Mouse (Mus musculus): ENCODE results near the gene Pbx4. TPM values are rescaled to one million over a fixed set of nuclear protein-coding genes. Genes with fewer than 3 reads are reported as not detected.
A peak's percentile ranks its signal among the peaks of the same experiment; 100 is the strongest.

Gene Pbx4
- 7.5 and 10.0 TPM in 2 replicates for polyA plus RNA-seq (2016; fragmentation: Nextera tagmentation; extraction: Ambion mirVana)

- ATAC-seq (ENCODE audit: insufficient number of reproducible peaks, insufficient read depth, low FRiP score, low TSS enrichment, low read depth): peak; percentile 98
- H3K36me3 ChIP-seq: peaks cover 30% of the 10 kb centered on the region
- H3K27me3 ChIP-seq: no peaks in the 10 kb centered on the region
- 0% methylated on average over 38 of the region's 38 CpGs for WGBS
- H3K4me1 ChIP-seq (replicated peaks): peaks cover 10% of the 10 kb centered on the region; the same call in 1 of the 2 replicates
- peak within 1 kb of the TSS; percentile 54 for H3K4me3 ChIP-seq (replicated peaks)
- H3K9me3 ChIP-seq: no peaks in the 10 kb centered on the region
- peak within 1 kb of the TSS; percentile 83 for H3K4me2 ChIP-seq
- peak within 1 kb of the TSS; percentile 64; the same call in 1 of the 2 replicates for H3K27ac ChIP-seq
- peak within 1 kb of the TSS; percentile 65 for H3K9ac ChIP-seq (replicated peaks)
These were observed at the start of gene Pbx4 for GRCm38 (mm10) chr8:69832298-69832853. Pbx4 (plus strand) TSS chr8:69832491.

- ATAC-seq (ENCODE audit: insufficient number of reproducible peaks, insufficient read depth, low FRiP score, low TSS enrichment, low read depth): no peak
- WGBS: 87% methylated on average over 5 of the region's 5 CpGs
- Histone ChIP-seq H3K4me2 (no peak overlapping the region), H3K4me1 (replicated peaks) (peaks cover 17% of the 10 kb centered on the region), H3K9ac (replicated peaks) (no peak overlapping the region), H3K27ac (no peak overlapping the region), H3K27me3 (no peaks in the 10 kb centered on the region), H3K36me3 (peaks cover 11% of the 10 kb centered on the region), H3K9me3 (no peaks in the 10 kb centered on the region), H3K4me3 (replicated peaks) (no peak overlapping the region)
These were observed 43.2 kb upstream of the Pbx4 start for GRCm38 (mm10) chr8:69789105-69789504.

- H3K9ac ChIP-seq (replicated peaks): no peak overlapping the region
- peaks cover 16% of the 10 kb centered on the region for H3K36me3 ChIP-seq
- H3K27me3 ChIP-seq: no peaks in the 10 kb centered on the region
- H3K4me2 ChIP-seq: peak overlapping the region; percentile 73
- no peak overlapping the region for H3K27ac ChIP-seq
- H3K4me3 ChIP-seq (replicated peaks): no peak overlapping the region
- 67% methylated on average over 5 of the region's 5 CpGs for WGBS
- H3K4me1 ChIP-seq (replicated peaks): peaks cover 17% of the 10 kb centered on the region
- ATAC-seq (ENCODE audit: insufficient number of reproducible peaks, insufficient read depth, low FRiP score, low TSS enrichment, low read depth): no peak
- no peaks in the 10 kb centered on the region for H3K9me3 ChIP-seq
These were observed 42.6 kb upstream of the Pbx4 start for GRCm38 (mm10) chr8:69789731-69790130.

- H3K4me1 ChIP-seq (replicated peaks): peaks cover 17% of the 10 kb centered on the region
- WGBS: 33% methylated on average over 11 of the region's 11 CpGs
- H3K27ac ChIP-seq: peak overlapping the region; percentile 93; the same call in 1 of the 2 replicates
- H3K27me3 ChIP-seq: no peaks in the 10 kb centered on the region
- ATAC-seq (ENCODE audit: insufficient number of reproducible peaks, insufficient read depth, low FRiP score, low TSS enrichment, low read depth): peak; percentile 30; the same call in 1 of the 2 replicates
- no peaks in the 10 kb centered on the region for H3K9me3 ChIP-seq
- H3K4me3 ChIP-seq (replicated peaks): peak overlapping the region; percentile 98
- H3K36me3 ChIP-seq: peaks cover 23% of the 10 kb centered on the region
- peak overlapping the region; percentile 73 for H3K4me2 ChIP-seq
- H3K9ac ChIP-seq (replicated peaks): peak overlapping the region; percentile 93
These were observed 41.9 kb upstream of the Pbx4 start for GRCm38 (mm10) chr8:69790364-69790763.

DNA sequence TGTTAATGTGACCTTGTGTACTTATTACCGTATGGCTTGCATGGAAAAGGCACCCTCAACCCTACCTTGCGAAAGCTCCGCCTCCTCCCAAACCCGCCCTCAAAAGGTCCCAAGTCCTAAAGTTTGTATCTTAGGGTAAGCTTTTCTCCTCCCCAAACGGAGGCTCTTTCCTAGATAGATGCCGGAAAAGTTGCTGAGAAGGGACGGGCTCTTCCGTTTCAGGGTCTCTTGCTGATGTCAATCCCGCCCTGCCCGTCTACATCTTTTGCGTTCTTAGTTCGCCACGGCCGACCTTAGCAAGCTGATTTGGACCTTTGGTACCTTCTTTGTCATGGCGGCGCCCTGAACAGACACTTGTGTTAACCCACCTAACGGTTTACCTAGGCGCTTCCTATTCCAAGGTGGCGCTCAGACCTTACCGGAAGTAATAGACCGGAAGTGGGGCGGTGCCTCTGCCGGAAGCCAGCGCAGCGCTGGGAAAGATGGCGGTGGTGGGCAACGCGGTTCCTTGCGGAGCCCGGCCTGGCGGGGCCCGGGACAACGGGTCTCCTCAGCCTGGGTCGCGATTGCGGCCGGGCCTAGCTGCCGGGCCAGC, 41.4 kb upstream of the Pbx4 start, which contains the start of the genes Atp13a1 and Zfp866:
Gene Atp13a1 (plus strand): TSS at position 391 of the 595 bp plus-strand sequence.
Gene Zfp866 (minus strand): TSS at position 406 of the 595 bp plus-strand sequence.
- peak within 1 kb of the TSS; percentile 93 for H3K27ac ChIP-seq
- peak within 1 kb of the TSS; percentile 98 for H3K4me3 ChIP-seq (replicated peaks)
- no peaks in the 10 kb centered on the region for H3K27me3 ChIP-seq
- under 1% methylated on average over 38 of the region's 38 CpGs for WGBS
- ATAC-seq (ENCODE audit: insufficient number of reproducible peaks, insufficient read depth, low FRiP score, low TSS enrichment, low read depth): peak; percentile 87
- H3K9me3 ChIP-seq: no peaks in the 10 kb centered on the region
- peaks cover 17% of the 10 kb centered on the region for H3K4me1 ChIP-seq (replicated peaks)
- H3K9ac ChIP-seq (replicated peaks): peak within 1 kb of the TSS; percentile 93
- peak within 1 kb of the TSS; percentile 73 for H3K4me2 ChIP-seq
- H3K36me3 ChIP-seq: peaks cover 28% of the 10 kb centered on the region

- peak overlapping the region; percentile 93 for H3K9ac ChIP-seq (replicated peaks)
These were observed 40.7 kb upstream of the Pbx4 start for GRCm38 (mm10) chr8:69791415-69792068.

DNA sequence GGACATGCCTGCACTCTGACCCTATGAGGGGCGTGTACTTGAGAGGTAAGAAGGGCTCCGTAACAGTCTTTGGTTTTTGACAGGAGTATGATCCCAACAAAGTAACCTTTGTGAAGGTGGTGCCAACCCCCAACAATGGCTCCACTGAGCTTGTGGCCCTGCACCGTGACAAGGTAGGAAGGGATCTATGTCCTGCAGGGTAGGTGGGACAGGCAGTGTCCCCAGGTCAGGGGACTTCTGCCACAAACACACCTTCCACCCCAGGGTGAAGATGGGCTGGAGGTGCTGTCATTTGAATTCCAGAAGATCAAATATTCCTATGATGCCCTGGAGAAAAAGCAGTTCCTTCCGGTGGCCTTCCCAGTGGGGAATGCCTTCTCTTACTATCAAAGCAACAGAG, 38.6 kb upstream of the Pbx4 start:
- no peak for ATAC-seq (ENCODE audit: insufficient number of reproducible peaks, insufficient read depth, low FRiP score, low TSS enrichment, low read depth)
- WGBS: 93% methylated on average over 4 of the region's 4 CpGs

More at GRCm38 (mm10) chr8:69791415-69792068, 40.7 kb upstream of the Pbx4 start:
- peak overlapping the region; percentile 93 for H3K27ac ChIP-seq
- no peaks in the 10 kb centered on the region for H3K27me3 ChIP-seq
- peaks cover 34% of the 10 kb centered on the region for H3K36me3 ChIP-seq
- WGBS: under 1% methylated on average over 48 of the region's 48 CpGs
- peak overlapping the region; percentile 73 for H3K4me2 ChIP-seq
- ATAC-seq (ENCODE audit: insufficient number of reproducible peaks, insufficient read depth, low FRiP score, low TSS enrichment, low read depth): peak; percentile 68
- H3K9me3 ChIP-seq: no peaks in the 10 kb centered on the region
- H3K4me1 ChIP-seq (replicated peaks): peaks cover 17% of the 10 kb centered on the region
- peak overlapping the region; percentile 98 for H3K4me3 ChIP-seq (replicated peaks)

GRCm38 (mm10) chr8:69794096-69794495, 38.2 kb upstream of the Pbx4 start:
- Histone ChIP-seq H3K27ac (no peak overlapping the region), H3K36me3 (peaks cover 60% of the 10 kb centered on the region), H3K27me3 (no peaks in the 10 kb centered on the region), H3K4me3 (replicated peaks) (no peak overlapping the region), H3K9me3 (no peaks in the 10 kb centered on the region), H3K9ac (replicated peaks) (no peak overlapping the region), H3K4me1 (replicated peaks) (peaks cover 17% of the 10 kb centered on the region), H3K4me2 (no peak overlapping the region)
- 94% methylated on average over 3 of the region's 3 CpGs for WGBS
- no peak for ATAC-seq (ENCODE audit: insufficient number of reproducible peaks, insufficient read depth, low FRiP score, low TSS enrichment, low read depth)

More for the DNA sequence above, 38.6 kb upstream of the Pbx4 start:
- Histone ChIP-seq H3K4me2 (no peak overlapping the region), H3K4me1 (replicated peaks) (peaks cover 17% of the 10 kb centered on the region), H3K4me3 (replicated peaks) (no peak overlapping the region), H3K36me3 (peaks cover 56% of the 10 kb centered on the region), H3K9ac (replicated peaks) (no peak overlapping the region; the same call in 1 of the 2 replicates), H3K27ac (no peak overlapping the region), H3K27me3 (no peaks in the 10 kb centered on the region), H3K9me3 (no peaks in the 10 kb centered on the region)

DNA sequence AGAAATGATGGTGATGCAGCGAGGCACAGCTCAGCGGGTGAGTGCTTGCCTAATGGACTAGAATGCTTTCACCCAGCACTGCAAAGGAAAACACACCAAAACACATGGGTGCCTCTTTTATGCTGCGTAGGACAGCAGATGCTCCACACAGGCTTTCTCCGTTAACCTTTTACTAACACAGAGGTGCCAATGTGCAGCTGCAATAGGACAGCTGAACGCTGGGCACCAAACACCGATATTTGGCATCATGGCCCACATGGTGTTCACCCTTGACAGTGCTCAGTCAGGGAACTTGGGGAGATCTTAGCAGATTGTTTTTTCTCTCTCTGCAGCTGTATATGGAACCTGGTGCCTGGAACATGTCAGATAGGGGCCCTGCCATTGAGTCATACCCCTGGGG, 37.4 kb upstream of the Pbx4 start:
- WGBS: 94% methylated on average over 6 of the region's 6 CpGs
- no peak overlapping the region for H3K9ac ChIP-seq (replicated peaks)
- H3K4me1 ChIP-seq (replicated peaks): peaks cover 14% of the 10 kb centered on the region
- no peak for ATAC-seq (ENCODE audit: insufficient number of reproducible peaks, insufficient read depth, low FRiP score, low TSS enrichment, low read depth)
- H3K27me3 ChIP-seq: no peaks in the 10 kb centered on the region
- H3K36me3 ChIP-seq: peaks cover 68% of the 10 kb centered on the region
- H3K9me3 ChIP-seq: no peaks in the 10 kb centered on the region
- H3K4me2 ChIP-seq: no peak overlapping the region
- no peak overlapping the region for H3K4me3 ChIP-seq (replicated peaks)
- H3K27ac ChIP-seq: no peak overlapping the region

DNA sequence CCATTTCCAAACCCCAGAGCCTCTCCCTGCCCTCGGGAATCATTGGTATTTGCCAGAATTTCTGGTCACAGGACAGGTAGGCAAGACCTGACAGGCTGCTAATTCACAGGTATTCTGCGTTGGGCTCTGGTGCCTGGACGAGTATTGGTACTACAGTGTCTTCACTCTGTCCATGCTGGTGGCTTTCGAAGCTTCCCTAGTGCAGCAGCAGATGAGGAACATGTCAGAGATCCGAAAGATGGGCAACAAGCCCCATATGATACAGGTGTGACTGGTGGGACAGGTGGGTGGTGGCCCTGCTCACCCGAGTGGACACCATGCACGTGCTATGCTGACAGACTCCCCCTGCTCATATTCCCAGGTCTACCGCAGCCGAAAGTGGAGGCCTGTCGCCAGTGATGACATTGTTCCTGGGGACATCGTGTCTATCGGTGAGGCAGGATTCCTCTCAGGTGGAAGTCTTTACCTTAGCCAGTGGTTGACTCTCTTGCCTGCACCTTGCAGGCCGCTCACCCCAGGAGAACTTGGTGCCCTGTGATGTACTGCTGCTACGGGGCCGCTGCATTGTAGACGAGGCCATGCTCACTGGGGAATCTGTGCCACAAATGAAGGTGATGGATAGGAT, 35.5 kb upstream of the Pbx4 start:
- Histone ChIP-seq H3K9me3 (no peaks in the 10 kb centered on the region), H3K36me3 (peaks cover 87% of the 10 kb centered on the region), H3K27ac (no peak overlapping the region), H3K27me3 (no peaks in the 10 kb centered on the region), H3K9ac (replicated peaks) (no peak overlapping the region), H3K4me1 (replicated peaks) (peaks cover 11% of the 10 kb centered on the region), H3K4me2 (no peak overlapping the region), H3K4me3 (replicated peaks) (no peak overlapping the region)
- 95% methylated on average over 16 of the region's 16 CpGs for WGBS
- ATAC-seq (ENCODE audit: insufficient number of reproducible peaks, insufficient read depth, low FRiP score, low TSS enrichment, low read depth): no peak

DNA sequence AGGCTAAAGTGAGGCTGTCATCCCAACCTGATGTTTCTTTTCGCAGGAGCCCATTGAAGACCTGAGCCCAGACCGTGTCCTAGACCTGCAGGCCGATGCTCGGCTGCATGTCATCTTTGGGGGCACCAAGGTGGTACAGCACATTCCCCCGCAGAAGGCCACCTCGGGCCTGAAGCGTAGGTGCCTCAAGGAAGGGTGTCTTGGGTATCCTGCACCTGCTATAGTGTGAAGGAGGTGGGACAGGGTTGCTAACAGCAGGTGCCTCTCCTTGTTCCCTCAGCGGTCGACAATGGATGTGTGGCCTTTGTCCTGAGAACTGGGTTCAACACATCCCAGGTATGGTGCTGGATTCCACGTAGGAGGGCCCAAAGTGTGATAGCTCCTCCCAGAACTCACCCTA, 34.6 kb upstream of the Pbx4 start:
- no peak overlapping the region for H3K4me3 ChIP-seq (replicated peaks)
- ATAC-seq (ENCODE audit: insufficient number of reproducible peaks, insufficient read depth, low FRiP score, low TSS enrichment, low read depth): no peak
- no peaks in the 10 kb centered on the region for H3K9me3 ChIP-seq
- H3K4me2 ChIP-seq: no peak overlapping the region
- peaks cover 3% of the 10 kb centered on the region for H3K4me1 ChIP-seq (replicated peaks)
- H3K9ac ChIP-seq (replicated peaks): no peak overlapping the region
- 96% methylated on average over 10 of the region's 10 CpGs for WGBS
- H3K36me3 ChIP-seq: peaks cover 96% of the 10 kb centered on the region
- no peaks in the 10 kb centered on the region for H3K27me3 ChIP-seq
- H3K27ac ChIP-seq: no peak overlapping the region
